In the genomic region with DNA sequence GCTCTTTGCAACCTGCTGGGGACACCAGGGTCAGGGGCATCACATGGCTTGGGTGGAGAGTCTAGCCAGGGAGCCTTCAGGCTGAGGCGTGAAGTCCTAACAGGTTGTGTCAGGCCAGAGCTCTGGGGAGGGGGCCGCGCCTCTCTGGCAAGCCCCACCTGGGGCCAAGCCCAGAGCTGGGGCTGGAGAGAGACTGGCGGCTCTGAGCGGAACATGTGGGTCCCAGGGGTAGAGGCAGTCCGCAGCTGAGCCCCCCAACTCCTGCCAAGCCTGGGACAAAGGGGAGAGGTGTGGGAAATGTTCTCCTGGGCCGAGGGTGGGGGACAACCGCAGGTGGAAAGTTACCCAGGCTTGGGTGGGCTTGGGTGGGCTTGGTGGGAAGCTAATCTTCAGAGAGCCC, we compare ENCODE assay signal across 19 mouse cellular contexts. TPM values are rescaled to one million over a fixed set of nuclear protein-coding genes. Genes with fewer than 3 reads are reported as not detected.
A peak's percentile ranks its signal among the peaks of the same experiment; 100 is the strongest.
DNase-seq lines count a peak whose midpoint lies in the region; ATAC-seq and TF ChIP-seq lines count a peak whose summit lies in the region.
"Had no signal": no experiment of that assay in that cellular context is flagged by ENCODE, and none has a peak within 500 bp of the region (broad histone marks: within the 10 kb centered on the region; RNA-seq: fewer than 3 reads in every experiment).

No protein-coding gene starts in this region.

- H3K9me3 ChIP-seq in heart, embryonic 10.5 days: no peaks in the 10 kb centered on the region
- no peaks in the 10 kb centered on the region for H3K9me3 ChIP-seq in lung, embryonic 14.5 days (ENCODE audit: low read depth, low read length)
- no peaks in the 10 kb centered on the region for H3K9me3 ChIP-seq in embryonic facial prominence, embryonic 10.5 days
- no peaks in the 10 kb centered on the region for H3K9me3 ChIP-seq in limb, embryonic 10.5 days (replicated peaks)
- H3K9me3 ChIP-seq: heart, embryonic 15.5 days; hindbrain, embryonic 13.5 days had no signal

- H3K27me3 ChIP-seq in heart, embryonic 10.5 days (ENCODE audit: insufficient read depth, poor library complexity, severe bottlenecking): peaks cover 23% of the 10 kb centered on the region
- no peaks in the 10 kb centered on the region for H3K27me3 ChIP-seq in lung, embryonic 14.5 days (ENCODE audit: insufficient read depth, low read length)
- H3K27me3 ChIP-seq in embryonic facial prominence, embryonic 10.5 days (replicated peaks; ENCODE audit: low read depth, poor library complexity, severe bottlenecking): peaks cover 4% of the 10 kb centered on the region; the same call in 1 of the 2 replicates
- no peaks in the 10 kb centered on the region for H3K27me3 ChIP-seq in limb, embryonic 10.5 days (ENCODE audit: low read depth, poor library complexity, severe bottlenecking)
- H3K27me3 ChIP-seq: hindbrain, embryonic 13.5 days had no signal

- H3K36me3 ChIP-seq in heart, embryonic 10.5 days: no peaks in the 10 kb centered on the region
- no peaks in the 10 kb centered on the region for H3K36me3 ChIP-seq in lung, embryonic 14.5 days (ENCODE audit: insufficient read depth)
- H3K36me3 ChIP-seq in embryonic facial prominence, embryonic 10.5 days (replicated peaks): no peaks in the 10 kb centered on the region
- H3K36me3 ChIP-seq in limb, embryonic 10.5 days: no peaks in the 10 kb centered on the region
- H3K36me3 ChIP-seq: heart, embryonic 15.5 days; hindbrain, embryonic 13.5 days had no signal

- no peak overlapping the region for H3K4me3 ChIP-seq in heart, embryonic 10.5 days
- H3K4me3 ChIP-seq in lung, embryonic 14.5 days (ENCODE audit: low read depth, low read length): no peak overlapping the region
- H3K4me3 ChIP-seq in embryonic facial prominence, embryonic 10.5 days: no peak overlapping the region
- H3K4me3 ChIP-seq in limb, embryonic 10.5 days: no peak overlapping the region
- H3K4me3 ChIP-seq: heart, embryonic 15.5 days; hindbrain, embryonic 13.5 days had no signal

- ATAC-seq in lung, embryonic 14.5 days (ENCODE audit: insufficient read depth): no peak
- ATAC-seq: forebrain, embryonic 14.5 days; hindbrain, postnatal 0 days had no signal

- DNase-seq in heart, embryonic 10.5 days (ENCODE audit: low spot score): no peak
- no peak for DNase-seq in heart, adult 11 months
- no peak for DNase-seq in lung, embryonic 14.5 days
- no peak for DNase-seq in lung, postnatal 4 days
- no peak for DNase-seq in embryonic facial prominence, embryonic 10.5 days (ENCODE audit: low spot score)
- no peak for DNase-seq in limb, embryonic 10.5 days (ENCODE audit: low spot score)
- DNase-seq in layer of hippocampus, adult 11-12 months (ENCODE audit: low spot score): no peak
- DNase-seq: adrenal gland, adult 2 months; adrenal gland, postnatal 25 days; cerebellum, adult 18-20 months; cerebellum, adult 9-11 months; cerebellum, postnatal 36 days had no signal

- H3K9ac ChIP-seq in lung, embryonic 14.5 days: no peak overlapping the region
- H3K9ac ChIP-seq: heart, embryonic 15.5 days; hindbrain, embryonic 13.5 days had no signal

- H3K27ac ChIP-seq in heart, embryonic 10.5 days: peak overlapping the region; percentile 62; the same call in 1 of the 2 replicates
- H3K27ac ChIP-seq in lung, embryonic 14.5 days (ENCODE audit: low read depth): peak overlapping the region; percentile 1; the same call in 1 of the 2 replicates
- H3K27ac ChIP-seq in embryonic facial prominence, embryonic 10.5 days (replicated peaks): peak overlapping the region; percentile 49
- peak overlapping the region; percentile 15 for H3K27ac ChIP-seq in limb, embryonic 10.5 days
- H3K27ac ChIP-seq: hindbrain, embryonic 13.5 days; hindbrain, postnatal 0 days had no signal

- WGBS in heart, embryonic 10.5 days: 88% methylated on average over 8 of the region's 8 CpGs
- WGBS in lung, embryonic 14.5 days: 81% methylated on average over 8 of the region's 8 CpGs
- 82% methylated on average over 8 of the region's 8 CpGs for WGBS in embryonic facial prominence, embryonic 10.5 days
- 83% methylated on average over 8 of the region's 8 CpGs for WGBS in limb, embryonic 10.5 days

- peaks cover 27% of the 10 kb centered on the region for H3K4me1 ChIP-seq in heart, embryonic 10.5 days
- 0 out of 2 replicates have a peak, but pooled peaks cover 13% of the 10 kb centered on the region for H3K4me1 ChIP-seq in lung, embryonic 14.5 days (ENCODE audit: insufficient read depth)
- peaks cover 46% of the 10 kb centered on the region for H3K4me1 ChIP-seq in embryonic facial prominence, embryonic 10.5 days
- peaks cover 55% of the 10 kb centered on the region for H3K4me1 ChIP-seq in limb, embryonic 10.5 days

- no peak overlapping the region for H3K4me2 ChIP-seq in lung, embryonic 14.5 days
- H3K4me2 ChIP-seq: heart, embryonic 15.5 days; hindbrain, embryonic 13.5 days had no signal

- no peak for TF ChIP-seq CTCF in lung, embryonic 14.5 days (IDR thresholded peaks at IDR 0.05; ENCODE audit: low read depth)

RNA-seq across cellular contexts. Expression of a gene that starts 9.6 kb away (rescaled TPM):
- not detected in 2 replicates for polyA plus RNA-seq in heart, embryonic 10.5 days (2016; fragmentation: Nextera tagmentation; extraction: Ambion mirVana)
- polyA plus RNA-seq in lung, embryonic 14.5 days (2014; fragmentation: Nextera tagmentation; extraction: Ambion mirVana): not detected in 2 replicates
- not detected in 2 replicates for polyA plus RNA-seq in embryonic facial prominence, embryonic 10.5 days (2016; fragmentation: Nextera tagmentation; extraction: Ambion mirVana)
- polyA plus RNA-seq in limb, embryonic 10.5 days (2016; fragmentation: Nextera tagmentation; extraction: Ambion mirVana): not detected in 2 replicates
- polyA plus RNA-seq: adrenal gland, adult 2 months; embryonic facial prominence, embryonic 14.5 days; forebrain, embryonic 14.5 days; frontal cortex, adult 2 months; heart, embryonic 15.5 days; hindbrain, embryonic 13.5 days; hindbrain, postnatal 0 days; intestine, embryonic 14.5 days had no signal

RNA-seq across cellular contexts. Expression of a gene that starts 18.4 kb away (rescaled TPM):
- polyA plus RNA-seq in heart, embryonic 10.5 days (2016; fragmentation: Nextera tagmentation; extraction: Ambion mirVana): 6.1 and 8.5 TPM in 2 replicates
- 0.39 TPM in 1 of 2 replicates, not detected in the other for polyA plus RNA-seq in lung, embryonic 14.5 days (2014; fragmentation: Nextera tagmentation; extraction: Ambion mirVana)
- 2.1 and 2.8 TPM in 2 replicates for polyA plus RNA-seq in embryonic facial prominence, embryonic 10.5 days (2016; fragmentation: Nextera tagmentation; extraction: Ambion mirVana)
- 2.1 and 2.3 TPM in 2 replicates for polyA plus RNA-seq in limb, embryonic 10.5 days (2016; fragmentation: Nextera tagmentation; extraction: Ambion mirVana)
- polyA plus RNA-seq: adrenal gland, adult 2 months; frontal cortex, adult 2 months; hindbrain, embryonic 13.5 days; hindbrain, postnatal 0 days had no signal

RNA-seq across cellular contexts. Expression of a gene that starts 35.2 kb away (rescaled TPM):
- polyA plus RNA-seq in heart, embryonic 10.5 days (2016; fragmentation: Nextera tagmentation; extraction: Ambion mirVana): 8.8 and 12.1 TPM in 2 replicates
- polyA plus RNA-seq in lung, embryonic 14.5 days (2014; fragmentation: Nextera tagmentation; extraction: Ambion mirVana): 23.0 and 23.9 TPM in 2 replicates
- 14.8 and 17.0 TPM in 2 replicates for polyA plus RNA-seq in embryonic facial prominence, embryonic 10.5 days (2016; fragmentation: Nextera tagmentation; extraction: Ambion mirVana)
- 11.0 and 16.5 TPM in 2 replicates for polyA plus RNA-seq in limb, embryonic 10.5 days (2016; fragmentation: Nextera tagmentation; extraction: Ambion mirVana)

RNA-seq across cellular contexts. Expression of a gene that starts 49.8 kb away (rescaled TPM):
- 2.8 and 6.9 TPM in 2 replicates for polyA plus RNA-seq in heart, embryonic 10.5 days (2016; fragmentation: Nextera tagmentation; extraction: Ambion mirVana)
- polyA plus RNA-seq in lung, embryonic 14.5 days (2014; fragmentation: Nextera tagmentation; extraction: Ambion mirVana): 41.9 and 42.4 TPM in 2 replicates
- polyA plus RNA-seq in embryonic facial prominence, embryonic 10.5 days (2016; fragmentation: Nextera tagmentation; extraction: Ambion mirVana): 16.7 and 17.5 TPM in 2 replicates
- polyA plus RNA-seq in limb, embryonic 10.5 days (2016; fragmentation: Nextera tagmentation; extraction: Ambion mirVana): 9.8 and 10.0 TPM in 2 replicates
- polyA plus RNA-seq: adrenal gland, adult 2 months; forebrain, embryonic 14.5 days; hindbrain, embryonic 13.5 days; hindbrain, postnatal 0 days had no signal

Comparison
In these comparisons a context has a peak if more than half of its experiments do, and no peak if none do; other contexts are left out.
1. H3K27ac ChIP-seq: peak in every context shown above with its lines; median percentile 62 in heart, embryonic 10.5 days; 49 in embryonic facial prominence, embryonic 10.5 days; 15 in limb, embryonic 10.5 days; 1 in lung, embryonic 14.5 days.